Mouse (Mus musculus) large intestine, adult 2 months (tissue): ENCODE results near the gene Cfap20. TPM values are rescaled to one million over a fixed set of nuclear protein-coding genes. Genes with fewer than 3 reads are reported as not detected.

Experiments used
- DNase-seq: peaks from one replicate; pipeline ENCODE4 v3.0.0-alpha.2; 2012; ENCODE audit warnings: low read depth, low spot score
- WGBS: fragments of 180-500 bp; shearing (Covaris S2); methylation state at CpG from one replicate; pipeline ENCODE4 v1.1.7; 2018; 5-methylcytosine and 5-hydroxymethylcytosine counted together
- polyA plus RNA-seq: library from polyadenylated mRNA; depleted of rRNA; stranded (reverse); fragments of >200 nt; gene quantifications from 2 replicates; pipeline ENCODE4 v1.2.3, GENCODE M21; 2012; rRNA removed

The Cfap20 gene
- polyA plus RNA-seq, 1 experiment = 31.0 TPM

- 63% methylated on average over 4 of the region's 4 CpGs for WGBS
- DNase-seq = no peak
These were observed 57.6 kb downstream of the Cfap20 start for GRCm38 (mm10) chr8:95377101-95377500.

GRCm38 (mm10) chr8:95376309-95376999, 58.2 kb downstream of the Cfap20 start:
- 64% methylated on average over 12 of the region's 12 CpGs for WGBS
- DNase-seq = no peak

- WGBS = 82% methylated on average over 7 of the region's 7 CpGs
- no peak for DNase-seq
These were observed 59.2 kb downstream of the Cfap20 start for GRCm38 (mm10) chr8:95375374-95375930.

GRCm38 (mm10) chr8:95374429-95374828, 60.2 kb downstream of the Cfap20 start:
- WGBS = 75% methylated on average over 3 of the region's 3 CpGs
- DNase-seq = no peak

- 72% methylated on average over 12 of the region's 12 CpGs for WGBS
- no peak for DNase-seq
These were observed 61.2 kb downstream of the Cfap20 start for GRCm38 (mm10) chr8:95373389-95374002.

Other genes starting within 250 kb of the Cfap20 start
- 25.6 and 31.4 TPM in 2 replicates for gene Kifc3, start 232.1 kb downstream of the Cfap20 start, polyA plus RNA-seq
- 0.23 and 0.46 TPM in 2 replicates for gene Cngb1, start 128.3 kb downstream of the Cfap20 start, polyA plus RNA-seq
- 0.49 TPM in 1 of 2 replicates, not detected in the other for gene Tepp, start 124.3 kb downstream of the Cfap20 start, polyA plus RNA-seq
- gene Zfp319, start 102.9 kb downstream of the Cfap20 start, polyA plus RNA-seq = 4.8 and 6.2 TPM in 2 replicates
- 27.7 and 31.1 TPM in 2 replicates for gene Usb1, start 102.6 kb downstream of the Cfap20 start, polyA plus RNA-seq
- 9.5 and 10.7 TPM in 2 replicates for gene Mmp15, start 82.6 kb downstream of the Cfap20 start, polyA plus RNA-seq
- 17.9 and 18.6 TPM in 2 replicates for gene Csnk2a2, start 55.2 kb upstream of the Cfap20 start, polyA plus RNA-seq
- gene Ccdc113, start 99.2 kb upstream of the Cfap20 start, polyA plus RNA-seq = not detected in 2 replicates
- gene Prss54, start 141.5 kb upstream of the Cfap20 start, polyA plus RNA-seq = not detected in 2 replicates
- gene Gins3, start 198.6 kb upstream of the Cfap20 start, polyA plus RNA-seq = 1.7 and 2.1 TPM in 2 replicates
- gene Ndrg4, start 242.1 kb upstream of the Cfap20 start, polyA plus RNA-seq = 9.9 and 12.5 TPM in 2 replicates